Mouse (Mus musculus): ENCODE results near the gene Rfwd3.
"Not testable (repeated sequence)": the region's sequence is repeated elsewhere in the genome, so short reads cannot be mapped to it uniquely, and the experiment has no call there.

Rfwd3 gene

GRCm38 (mm10) chr8:111290586-111290985 lies 9.4 kb downstream of the Rfwd3 start:
- DNase-seq (ENCODE audit: low read depth): no peak

DNA sequence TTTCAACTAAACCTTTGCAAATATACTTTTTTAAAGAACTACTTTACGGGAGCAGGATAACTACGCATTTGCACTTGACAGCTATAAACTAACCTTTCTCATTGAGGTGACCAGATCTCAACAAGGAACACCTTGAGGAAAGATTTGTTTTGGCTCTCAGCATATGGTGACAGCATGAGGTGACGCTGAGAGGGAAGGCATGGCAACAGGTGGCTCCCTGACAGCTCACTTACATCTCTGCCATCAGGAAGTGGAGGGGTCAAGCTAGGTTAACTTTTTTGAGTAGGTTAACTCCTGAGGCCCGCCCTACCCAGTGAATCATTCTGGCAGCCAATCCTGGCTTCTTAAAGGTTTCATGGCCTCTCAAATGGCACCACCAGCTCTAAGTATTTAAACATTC lies 14.4 kb downstream of the Rfwd3 start:
- DNase-seq (ENCODE audit: low read depth): no peak

DNA sequence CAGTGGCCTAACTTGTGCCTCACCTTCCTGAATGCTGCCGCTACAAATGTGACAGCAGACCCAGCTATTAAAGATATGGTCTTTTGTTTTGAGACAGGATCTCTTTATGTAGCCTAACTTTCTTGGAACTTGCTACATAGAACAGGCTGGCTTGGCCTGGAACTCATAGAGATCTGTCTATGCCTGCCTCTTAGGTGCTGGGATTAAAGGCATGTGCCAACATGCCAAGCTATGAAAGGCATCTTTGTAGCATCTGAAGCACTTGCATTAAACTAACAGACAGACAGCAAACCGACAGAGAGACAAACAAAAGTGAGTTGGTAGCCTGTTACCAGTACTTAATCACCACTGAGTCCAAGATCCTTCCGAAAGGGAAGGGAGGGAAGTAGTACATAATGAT lies 17.9 kb downstream of the Rfwd3 start:
- no peak for DNase-seq (ENCODE audit: low read depth)

- DNase-seq (ENCODE audit: low read depth): no peak
Observed at GRCm38 (mm10) chr8:111268277-111268676, 31.7 kb downstream of the Rfwd3 start.

- DNase-seq (ENCODE audit: low read depth): not testable (repeated sequence)
Observed at GRCm38 (mm10) chr8:111266161-111266560, 33.9 kb downstream of the Rfwd3 start.

GRCm38 (mm10) chr8:111264693-111265220 lies 35.3 kb downstream of the Rfwd3 start:
- DNase-seq (ENCODE audit: low read depth): no peak

- peak; percentile 76 for DNase-seq (ENCODE audit: low read depth)
Observed at GRCm38 (mm10) chr8:111261981-111262381, 38.0 kb downstream of the Rfwd3 start.

GRCm38 (mm10) chr8:111260251-111260650 lies 39.8 kb downstream of the Rfwd3 start:
- no peak for DNase-seq (ENCODE audit: low read depth)

DNA sequence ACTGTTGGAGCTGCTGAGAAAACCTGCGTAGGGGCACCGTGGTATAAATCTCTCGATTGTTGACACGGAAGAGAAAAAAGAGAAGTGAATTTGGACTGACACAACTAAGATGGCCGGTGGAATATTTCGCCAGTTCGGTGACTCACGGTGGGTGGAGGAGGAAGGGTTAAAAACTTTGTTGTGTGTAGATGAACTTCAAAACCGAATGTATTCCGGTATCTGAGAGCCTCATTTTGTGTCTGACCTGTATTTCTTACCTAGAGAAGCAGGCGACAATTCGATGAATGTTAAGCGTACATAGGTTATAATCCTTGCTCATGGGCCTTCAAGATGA lies 40.6 kb downstream of the Rfwd3 start:
- DNase-seq (ENCODE audit: low read depth): peak; percentile 51

DNA sequence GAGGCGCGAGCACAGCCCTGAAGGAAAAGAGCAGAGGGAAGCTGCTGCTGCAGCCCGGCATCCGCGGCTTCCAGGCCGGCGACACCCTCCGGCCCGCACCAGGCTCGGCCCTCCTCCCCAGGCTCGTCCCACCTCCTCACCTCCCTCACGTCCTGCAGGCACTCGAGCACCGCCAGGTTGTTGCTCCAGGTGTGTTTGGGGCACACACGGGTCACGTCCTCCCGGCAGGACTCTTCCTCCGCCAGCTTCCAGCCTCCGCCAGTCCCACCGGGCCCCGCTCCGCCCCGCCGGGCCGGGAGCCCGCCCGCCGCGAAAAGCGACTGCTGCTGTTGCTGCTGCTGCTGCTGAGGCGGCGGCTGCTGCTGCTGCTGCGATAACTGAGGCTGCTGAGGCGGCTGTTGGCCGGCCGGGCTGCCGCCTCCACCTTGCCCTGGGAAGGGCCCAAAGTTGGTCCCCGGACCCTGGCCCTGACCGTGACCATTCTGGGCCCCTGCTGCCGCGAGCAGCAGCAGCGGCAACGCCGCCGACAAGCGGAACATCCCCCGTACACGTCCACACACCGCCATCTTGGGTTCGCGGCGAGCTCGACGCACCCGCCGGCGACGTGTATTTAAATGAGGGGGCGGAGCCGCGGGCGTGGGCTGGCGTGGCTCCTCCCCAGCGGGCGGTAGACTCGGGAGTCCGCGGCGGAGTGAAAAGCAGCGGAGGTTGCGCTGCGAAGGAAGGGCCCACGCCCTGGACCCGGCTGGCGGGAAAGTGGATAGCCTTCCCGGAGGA lies 41.2 kb downstream of the Rfwd3 start, which contains the start of gene Glg1:
Gene Glg1 (minus strand): TSS at position 586 of the 777 bp plus-strand sequence.
- peak; percentile 85 for DNase-seq (ENCODE audit: low read depth)

- no peak for DNase-seq (ENCODE audit: low read depth)
Observed at GRCm38 (mm10) chr8:111258010-111258630, 41.9 kb downstream of the Rfwd3 start.

- no peak for DNase-seq (ENCODE audit: low read depth)
Observed at GRCm38 (mm10) chr8:111252487-111253112, 47.4 kb downstream of the Rfwd3 start.

DNA sequence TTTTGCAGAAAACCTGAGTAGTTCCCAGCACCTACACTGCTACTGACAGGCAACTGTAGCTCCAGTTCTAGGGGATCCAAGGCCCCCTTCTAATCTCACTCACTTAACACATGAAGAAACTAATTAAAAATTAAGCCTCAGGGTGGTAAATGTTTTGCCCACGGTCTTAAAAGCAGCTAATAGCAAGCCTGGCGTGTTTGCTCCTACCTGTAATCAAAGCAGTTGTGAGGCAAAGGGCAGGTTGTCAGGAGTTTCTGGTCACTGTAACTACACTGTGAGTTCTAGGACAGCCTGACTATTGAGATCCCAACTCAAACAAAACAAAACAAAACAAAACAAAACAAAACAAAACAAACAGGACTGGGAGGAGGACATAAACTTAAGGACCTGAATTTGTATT lies 49.9 kb downstream of the Rfwd3 start:
- no peak for DNase-seq (ENCODE audit: low read depth)

- DNase-seq (ENCODE audit: low read depth): no peak
Observed at GRCm38 (mm10) chr8:111248136-111248535, 51.9 kb downstream of the Rfwd3 start.

DNA sequence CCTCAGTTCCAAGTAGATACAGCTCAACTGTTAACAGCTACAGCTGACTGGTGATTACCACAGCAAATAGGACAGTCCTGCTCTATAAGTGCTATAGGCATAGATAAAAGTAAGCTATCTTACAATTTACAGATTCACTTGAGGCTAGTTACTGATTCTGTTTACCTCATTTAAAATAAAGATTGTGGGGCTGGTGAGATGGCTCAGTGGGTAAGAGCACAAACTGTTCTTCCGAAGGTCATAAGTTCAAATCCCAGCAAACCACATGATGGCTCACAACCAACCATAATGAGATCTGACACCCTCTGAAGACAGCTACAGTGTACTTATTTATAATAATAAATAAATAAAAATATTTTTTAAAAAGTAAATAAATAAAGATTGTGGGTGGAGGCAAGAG lies 53.2 kb downstream of the Rfwd3 start:
- DNase-seq (ENCODE audit: low read depth): not testable (repeated sequence)

GRCm38 (mm10) chr8:111246287-111246830 lies 53.7 kb downstream of the Rfwd3 start:
- DNase-seq (ENCODE audit: low read depth): no peak

- no peak for DNase-seq (ENCODE audit: low read depth)
Observed at GRCm38 (mm10) chr8:111237301-111237700, 62.7 kb downstream of the Rfwd3 start.

GRCm38 (mm10) chr8:111233730-111234129 lies 66.3 kb downstream of the Rfwd3 start:
- no peak for DNase-seq (ENCODE audit: low read depth)

- DNase-seq (ENCODE audit: low read depth): no peak
Observed at GRCm38 (mm10) chr8:111224153-111224552, 75.9 kb downstream of the Rfwd3 start.

All from c-Kit-positive CD71-positive TER-119-negative erythroid progenitor cells, embryonic 14.5 days (primary cell).